Comparison of ENCODE assay signal across 13 mouse cellular contexts in the genomic region with DNA sequence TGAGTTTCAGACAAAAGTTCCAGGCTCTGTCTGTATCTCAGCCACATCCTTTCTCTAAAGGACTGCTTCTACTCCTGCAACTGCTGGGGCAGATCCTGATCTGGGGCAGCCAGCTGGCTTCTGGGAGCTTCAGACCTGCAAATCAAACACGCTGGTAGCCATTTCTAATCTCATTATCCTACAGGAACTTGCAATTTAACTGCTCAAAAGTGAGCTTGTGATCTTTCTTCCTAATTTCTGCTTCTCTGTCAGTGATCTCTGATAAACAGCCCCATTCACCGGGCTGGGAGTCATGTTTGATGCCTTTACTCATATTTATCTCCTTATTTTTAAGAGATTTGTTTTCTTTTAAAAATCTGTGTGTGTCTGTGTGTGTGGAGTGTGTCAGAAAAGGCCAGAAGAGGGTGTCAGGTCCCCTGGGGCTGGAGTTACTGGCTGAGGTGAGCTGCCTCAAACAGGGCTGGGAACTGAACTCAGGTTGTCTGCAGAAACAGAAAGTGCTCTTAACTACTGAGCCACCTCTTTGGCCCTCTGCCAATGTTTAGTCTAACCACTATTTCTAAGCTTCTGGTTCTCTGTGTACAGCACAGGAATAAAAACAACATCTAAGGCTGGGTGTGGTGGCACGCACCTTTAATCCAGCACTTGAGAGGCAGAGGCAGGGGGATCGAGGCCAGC.
DNase-seq lines count a peak whose midpoint lies in the region; ATAC-seq lines count a peak whose summit lies in the region.
"Had no signal": no experiment of that assay in that cellular context is flagged by ENCODE, and none has a peak within 500 bp of the region (broad histone marks: within the 10 kb centered on the region; RNA-seq: fewer than 3 reads in every experiment).

No protein-coding gene starts in this region.

- DNase-seq in CD4-positive, CD25-positive, alpha-beta regulatory T cell, adult 2 months (ENCODE audit: low read depth, low spot score), result peak; percentile 26
- peak; percentile 13 for DNase-seq in kidney, postnatal 14 days
- DNase-seq in kidney, adult 18-20 months, result no peak
- peak; percentile 44 for DNase-seq in CD4-positive helper T cell, adult 2 months (ENCODE audit: low read depth, low spot score)
- DNase-seq in lung, postnatal 25 days (ENCODE audit: low spot score), result peak; percentile 15
- DNase-seq in B cell, adult 2 months, result no peak
- DNase-seq in spleen, postnatal 4 days (ENCODE audit: low spot score in 2 of 2), result no peak
- DNase-seq: adrenal gland, postnatal 10 days; cerebellum, adult 8-10 months; kidney, adult 11 months; kidney, postnatal 4 days; thymus, postnatal 14 days had no signal

- no peak for ATAC-seq in CD4-positive, CD25-positive, alpha-beta regulatory T cell, adult 4 months

Comparison
In these comparisons a context has a peak if more than half of its experiments do, and no peak if none do; other contexts are left out.
1. DNase-seq: peak in CD4-positive, CD25-positive, alpha-beta regulatory T cell, adult 2 months (single experiment), kidney, postnatal 14 days (single experiment), CD4-positive helper T cell, adult 2 months (single experiment) and lung, postnatal 25 days (single experiment); none in kidney, adult 18-20 months (single experiment), B cell, adult 2 months (0 of 2) and spleen, postnatal 4 days (0 of 2).